Mouse (Mus musculus) limb, embryonic 14.5 days (tissue): Measurements from ENCODE around the gene Srgap2. TPM values are rescaled to one million over a fixed set of nuclear protein-coding genes. Genes with fewer than 3 reads are reported as not detected.

Experiments used
- ATAC-seq: fragments of 200-750 bp; cut with Nextera tagmentation; 2 replicates; pipeline ENCODE4 v1.8.0; 2017; ENCODE audit warnings: low read depth, moderate number of reproducible peaks, moderate TSS enrichment; ENCODE audit not compliant: low FRiP score
- DNase-seq: peaks from one replicate; pipeline ENCODE4 v3.0.0-alpha.2; 2015; ENCODE audit warnings: low spot score
- H3K27ac ChIP-seq: fragments of 300-500 bp; sonication (generic); replicated peaks from 2 replicates; pipeline ENCODE4 v1.5.1; 2014; ENCODE audit warnings: low read depth, mild to moderate bottlenecking, low read length, moderate library complexity, mixed read lengths
- H3K27me3 ChIP-seq: fragments of 300-500 bp; sonication (generic); 2 replicates; pipeline ENCODE4 v1.6.1; 2014; ENCODE audit warnings: low read length, mixed read lengths; ENCODE audit not compliant: control insufficient read depth, insufficient read depth
- H3K36me3 ChIP-seq: fragments of 300-500 bp; sonication (generic); 2 replicates; pipeline ENCODE4 v1.6.1; 2014; ENCODE audit warnings: mild to moderate bottlenecking, low read length, moderate library complexity, mixed read lengths; ENCODE audit not compliant: control insufficient read depth, insufficient read depth
- H3K4me1 ChIP-seq: fragments of 300-500 bp; sonication (generic); 2 replicates; pipeline ENCODE4 v1.6.1; 2014; ENCODE audit warnings: antibody characterized with exemption, low read length, mixed read lengths; ENCODE audit not compliant: control insufficient read depth, insufficient read depth
- H3K4me2 ChIP-seq: fragments of 300-500 bp; sonication (generic); replicated peaks from 2 replicates; pipeline ENCODE4 v1.6.1; 2014; ENCODE audit warnings: low read depth, mild to moderate bottlenecking, low read length, moderate library complexity; ENCODE audit not compliant: severe bottlenecking
- H3K4me3 ChIP-seq: fragments of 300-500 bp; sonication (generic); replicated peaks from 2 replicates; pipeline ENCODE4 v1.5.1; 2014; ENCODE audit warnings: low read length
- H3K9ac ChIP-seq: fragments of 300-500 bp; sonication (generic); 2 replicates; pipeline ENCODE4 v1.6.1; 2014; ENCODE audit warnings: mild to moderate bottlenecking, low read depth, low read length, moderate library complexity; ENCODE audit not compliant: severe bottlenecking
- H3K9me3 ChIP-seq: fragments of 300-500 bp; sonication (generic); 2 replicates; pipeline ENCODE4 v1.6.1; 2016; ENCODE audit warnings: low read length; ENCODE audit not compliant: control insufficient read depth
- POLR2A ChIP-seq: fragments of 200-500 bp; IDR thresholded peaks from 2 replicates; pipeline ENCODE4 v1.8.0; 2012; ENCODE audit warnings: inconsistent platforms, mild to moderate bottlenecking, moderate library complexity, borderline replicate concordance; ENCODE audit not compliant: insufficient read depth, insufficient read length; ENCODE audit errors: extremely low read depth
- WGBS: fragments of 180-500 bp; shearing (Covaris S2); extraction: QIAGEN DNeasy Blood & Tissue Kit; methylation state at CpG from one replicate; pipeline ENCODE4 v1.1.7; 2014; 5-methylcytosine and 5-hydroxymethylcytosine counted together
- polyA plus RNA-seq, 2 experiments: library from polyadenylated mRNA; depleted of rRNA in 1 of 2; stranded (reverse) in 1 of 2; unstranded in 1 of 2; fragments of >200 nt; fragmentation: Nextera tagmentation in 1 of 2; extraction: Ambion mirVana in 1 of 2; gene quantifications; 2 replicates each; pipeline versions ENCODE4 v1.2.1 to v1.2.3; 2012 to 2014

The Srgap2 gene
- polyA plus RNA-seq, 2 experiments, result 20.5 to 38.9 TPM

GRCm38 (mm10) chr1:131403567-131403966 is 123.6 kb downstream of the Srgap2 start:
- DNase-seq (no peak), ATAC-seq (no peak)
- TF ChIP-seq POLR2A, result no peak
- no peak overlapping the region for H3K4me3 ChIP-seq
- H3K4me2 ChIP-seq, result no peak overlapping the region
- H3K36me3 ChIP-seq, result no peaks in the 10 kb centered on the region
- H3K9me3 ChIP-seq, result no peaks in the 10 kb centered on the region
- H3K27me3 ChIP-seq, result no peaks in the 10 kb centered on the region
- no peak overlapping the region for H3K9ac ChIP-seq
- 87% methylated on average over 3 of the region's 3 CpGs for WGBS
- H3K27ac ChIP-seq, result no peak overlapping the region
- no peaks in the 10 kb centered on the region for H3K4me1 ChIP-seq

GRCm38 (mm10) chr1:131400844-131401243 is 126.3 kb downstream of the Srgap2 start:
- no peak overlapping the region for H3K27ac ChIP-seq
- H3K9ac ChIP-seq, result no peak overlapping the region
- DNase-seq, result no peak
- H3K4me1 ChIP-seq, result no peaks in the 10 kb centered on the region
- no peaks in the 10 kb centered on the region for H3K36me3 ChIP-seq
- 74% methylated on average over 3 of the region's 3 CpGs for WGBS
- TF ChIP-seq POLR2A, result no peak
- no peak overlapping the region for H3K4me2 ChIP-seq
- H3K27me3 ChIP-seq, result no peaks in the 10 kb centered on the region
- H3K4me3 ChIP-seq, result no peak overlapping the region
- ATAC-seq, result no peak
- H3K9me3 ChIP-seq, result no peaks in the 10 kb centered on the region

DNA sequence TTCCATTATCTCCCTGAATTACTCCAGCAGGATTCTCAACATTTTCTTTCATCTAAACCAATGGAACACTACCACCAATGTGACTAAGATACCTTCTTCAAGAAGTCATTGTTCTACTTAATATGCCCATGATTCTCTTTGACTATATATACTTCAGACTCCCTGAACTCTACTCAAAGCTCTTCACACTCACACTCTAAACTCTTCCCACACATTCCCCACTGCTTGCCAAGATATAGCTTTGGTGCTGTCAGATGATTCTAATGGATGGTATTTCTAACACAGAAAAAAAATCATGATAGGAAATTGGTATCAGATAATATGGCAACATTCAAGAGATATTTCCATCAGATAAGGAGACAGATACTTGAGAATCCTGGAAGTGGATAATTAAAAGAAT is 129.0 kb downstream of the Srgap2 start:
- H3K4me2 ChIP-seq, result no peak overlapping the region
- no peak for TF ChIP-seq POLR2A
- no peaks in the 10 kb centered on the region for H3K27me3 ChIP-seq
- no peak overlapping the region for H3K9ac ChIP-seq
- H3K27ac ChIP-seq, result no peak overlapping the region
- no peaks in the 10 kb centered on the region for H3K4me1 ChIP-seq
- no peaks in the 10 kb centered on the region for H3K9me3 ChIP-seq
- no peak for ATAC-seq
- H3K36me3 ChIP-seq, result no peaks in the 10 kb centered on the region
- H3K4me3 ChIP-seq, result no peak overlapping the region
- no peak for DNase-seq

- ATAC-seq (no peak), DNase-seq (no peak)
- Histone ChIP-seq H3K36me3 (no peaks in the 10 kb centered on the region), H3K27me3 (no peaks in the 10 kb centered on the region), H3K4me3 (no peak overlapping the region), H3K4me1 (peaks cover 8% of the 10 kb centered on the region), H3K27ac (no peak overlapping the region), H3K9ac (no peak overlapping the region), H3K4me2 (no peak overlapping the region), H3K9me3 (no peaks in the 10 kb centered on the region)
- no peak for TF ChIP-seq POLR2A
- WGBS, result 23% methylated on average over 3 of the region's 3 CpGs
These were observed 142.7 kb downstream of the Srgap2 start for GRCm38 (mm10) chr1:131384406-131384805.

- Histone ChIP-seq H3K4me2 (no peak overlapping the region), H3K9ac (no peak overlapping the region), H3K27ac (no peak overlapping the region), H3K36me3 (no peaks in the 10 kb centered on the region), H3K4me1 (peaks cover 13% of the 10 kb centered on the region), H3K4me3 (no peak overlapping the region), H3K9me3 (no peaks in the 10 kb centered on the region), H3K27me3 (no peaks in the 10 kb centered on the region)
- TF ChIP-seq POLR2A, result no peak
- no peak for ATAC-seq
- WGBS, result 79% methylated on average over 2 of the region's 2 CpGs
- DNase-seq, result no peak
These were observed 145.0 kb downstream of the Srgap2 start for GRCm38 (mm10) chr1:131382184-131382583.

- DNase-seq, result no peak
- no peak overlapping the region for H3K27ac ChIP-seq
- 17% methylated on average over 1 of the region's 1 CpGs for WGBS
- no peak overlapping the region for H3K4me3 ChIP-seq
- no peaks in the 10 kb centered on the region for H3K36me3 ChIP-seq
- H3K27me3 ChIP-seq, result no peaks in the 10 kb centered on the region
- no peak for ATAC-seq
- no peaks in the 10 kb centered on the region for H3K9me3 ChIP-seq
- H3K4me1 ChIP-seq, result peaks cover 13% of the 10 kb centered on the region
- no peak overlapping the region for H3K9ac ChIP-seq
- TF ChIP-seq POLR2A, result no peak
- H3K4me2 ChIP-seq, result no peak overlapping the region
These were observed 146.9 kb downstream of the Srgap2 start for GRCm38 (mm10) chr1:131380254-131380653.
